Mouse (Mus musculus) MEL (cell line): ENCODE data around the gene Fbxw21. TPM values are rescaled to one million over a fixed set of nuclear protein-coding genes. Genes with fewer than 3 reads are reported as not detected.
A peak's percentile ranks its signal among the peaks of the same experiment; 100 is the strongest.

Experiments used
- DNase-seq: peaks from one replicate; pipeline ENCODE4 v3.0.0; 2011; ENCODE audit warnings: low read depth, low spot score
- H3K27ac ChIP-seq: 2 replicates; pipeline ENCODE4 v1.5.1; 2012; ENCODE audit warnings: low read depth, mild to moderate bottlenecking, control low read depth, low read length, moderate library complexity; ENCODE audit not compliant: control insufficient read depth
- H3K27me3 ChIP-seq, 2 experiments: fragments of 150-350 bp in 1 of 2; sonication (generic) in 1 of 2; 2 replicates each; pipeline ENCODE4 v1.6.1; 2012; ENCODE audit warnings: low read length in 2 of 2, mild to moderate bottlenecking in 2 of 2, improper control_type of control experiment in 1 of 2, moderate library complexity in 1 of 2; ENCODE audit not compliant: insufficient read depth in 2 of 2, control insufficient read depth in 1 of 2
- H3K36me3 ChIP-seq, 2 experiments: 2 replicates each; pipeline ENCODE4 v1.6.1; 2012 to 2014; ENCODE audit warnings: low read length in 2 of 2, improper control_type of control experiment in 1 of 2, inconsistent platforms in 1 of 2, mild to moderate bottlenecking in 1 of 2; ENCODE audit not compliant: insufficient read depth in 2 of 2, control insufficient read depth in 1 of 2
- H3K4me1 ChIP-seq, 2 experiments: fragments of 150-350 bp in 1 of 2; sonication (generic) in 1 of 2; 2 replicates each; pipeline ENCODE4 v1.6.1; 2012; ENCODE audit warnings: low read length in 2 of 2, improper control_type of control experiment in 1 of 2, mild to moderate bottlenecking in 1 of 2; ENCODE audit not compliant: insufficient read depth in 2 of 2, control insufficient read depth in 1 of 2
- H3K4me3 ChIP-seq, 2 experiments: fragments of 150-350 bp in 1 of 2; sonication (generic) in 1 of 2; 2 replicates each; pipeline ENCODE4 v1.5.1; 2012; ENCODE audit warnings: low read depth in 2 of 2, low read length in 2 of 2, mild to moderate bottlenecking in 2 of 2, moderate library complexity in 2 of 2, control low read depth in 1 of 2, improper control_type of control experiment in 1 of 2; ENCODE audit not compliant: control insufficient read depth in 1 of 2, insufficient read depth in 1 of 2
- H3K79me2 ChIP-seq: 2 replicates; pipeline ENCODE4 v1.6.1; 2012; ENCODE audit warnings: mild to moderate bottlenecking, low read length, moderate library complexity; ENCODE audit not compliant: control insufficient read depth, poor library complexity, insufficient read depth
- H3K9ac ChIP-seq: 2 replicates; pipeline ENCODE4 v1.6.1; 2012; ENCODE audit warnings: low read depth, mild to moderate bottlenecking, control low read depth, low read length, moderate library complexity; ENCODE audit not compliant: control insufficient read depth, poor library complexity, severe bottlenecking
- H3K9me3 ChIP-seq: fragments of 150-350 bp; sonication (generic); replicated peaks from 2 replicates; pipeline ENCODE4 v1.6.1; 2012; ENCODE audit warnings: mild to moderate bottlenecking, low read length, improper control_type of control experiment, moderate library complexity; ENCODE audit not compliant: insufficient read depth
- CHD1 ChIP-seq: IDR thresholded peaks from 2 replicates; pipeline ENCODE4 v1.6.1; 2012; ENCODE audit warnings: low read depth, mild to moderate bottlenecking, inconsistent platforms, low read length, improper control_type of control experiment
- CTCF ChIP-seq, 3 experiments: IDR thresholded peaks in 2 of 3; conservative IDR thresholded peaks in 1 of 3; 2 replicates each; pipeline ENCODE4 v1.5.1; 2011 to 2012; ENCODE audit warnings: low read length in 3 of 3, low read depth in 2 of 3, mild to moderate bottlenecking in 2 of 3, improper control_type of control experiment in 1 of 3, inconsistent platforms in 1 of 3, mixed read lengths in 1 of 3, moderate library complexity in 1 of 3; ENCODE audit not compliant: control insufficient read depth in 1 of 3, insufficient read depth in 1 of 3, poor library complexity in 1 of 3, severe bottlenecking in 1 of 3
- ELF1 ChIP-seq: IDR thresholded peaks from 2 replicates; pipeline ENCODE4 v1.6.1; 2014; ENCODE audit warnings: low read depth, mild to moderate bottlenecking, inconsistent platforms, low read length, improper control_type of control experiment, moderate library complexity
- EP300 ChIP-seq, 2 experiments: IDR thresholded peaks; 2 replicates each; pipeline ENCODE4 v1.6.1; 2011; ENCODE audit warnings: improper control_type of control experiment in 2 of 2, low read length in 2 of 2, low read depth in 1 of 2, mild to moderate bottlenecking in 1 of 2
- ETS1 ChIP-seq: IDR thresholded peaks from 2 replicates; pipeline ENCODE4 v1.6.1; 2012; ENCODE audit warnings: low read depth, mild to moderate bottlenecking, inconsistent platforms, low read length, improper control_type of control experiment, moderate library complexity
- GABPA ChIP-seq: IDR thresholded peaks from 2 replicates; pipeline ENCODE4 v1.6.1; 2012; ENCODE audit warnings: low read depth, mild to moderate bottlenecking, inconsistent platforms, low read length, improper control_type of control experiment, moderate library complexity
- GATA1 ChIP-seq: IDR thresholded peaks from 2 replicates; pipeline ENCODE4 v1.6.1; 2011; ENCODE audit warnings: low read depth, low read length, improper control_type of control experiment
- MAX ChIP-seq: IDR thresholded peaks from 2 replicates; pipeline ENCODE4 v1.6.1; 2011; ENCODE audit warnings: low read length, improper control_type of control experiment
- MAZ ChIP-seq: IDR thresholded peaks from 2 replicates; pipeline ENCODE4 v1.6.1; 2012; ENCODE audit warnings: low read depth, mild to moderate bottlenecking, inconsistent platforms, low read length, improper control_type of control experiment
- MEF2A ChIP-seq: IDR thresholded peaks from 2 replicates; pipeline ENCODE4 v1.6.1; 2014; ENCODE audit warnings: low read depth, mild to moderate bottlenecking, inconsistent platforms, low read length, improper control_type of control experiment; ENCODE audit not compliant: poor library complexity, insufficient replicate concordance, severe bottlenecking; ENCODE audit errors: extremely low read depth
- MXI1 ChIP-seq: IDR thresholded peaks from 2 replicates; pipeline ENCODE4 v1.6.1; 2011; ENCODE audit warnings: mild to moderate bottlenecking, low read depth, low read length, improper control_type of control experiment
- MYB ChIP-seq: IDR thresholded peaks from 2 replicates; pipeline ENCODE4 v1.6.1; 2011; ENCODE audit warnings: mild to moderate bottlenecking, low read depth, low read length, improper control_type of control experiment
- NRF1 ChIP-seq: IDR thresholded peaks from 2 replicates; pipeline ENCODE4 v1.6.1; 2014; ENCODE audit warnings: low read depth, mild to moderate bottlenecking, inconsistent platforms, low read length, improper control_type of control experiment, moderate library complexity; ENCODE audit not compliant: poor library complexity, insufficient read depth, severe bottlenecking
- POLR2AphosphoS5 ChIP-seq: IDR thresholded peaks from 2 replicates; pipeline ENCODE4 v1.6.1; 2012; ENCODE audit warnings: low read depth, borderline replicate concordance, mild to moderate bottlenecking, inconsistent platforms, low read length, moderate library complexity, mixed read lengths
- RAD21 ChIP-seq: IDR thresholded peaks from 2 replicates; pipeline ENCODE4 v1.6.1; 2011; ENCODE audit warnings: mild to moderate bottlenecking, low read depth, low read length, improper control_type of control experiment
- SIN3A ChIP-seq: IDR thresholded peaks from 2 replicates; pipeline ENCODE4 v1.6.1; 2012; ENCODE audit warnings: low read length, improper control_type of control experiment, inconsistent platforms
- SMC3 ChIP-seq: IDR thresholded peaks from 2 replicates; pipeline ENCODE4 v1.6.1; 2011; ENCODE audit warnings: low read depth, low read length, improper control_type of control experiment
- TBP ChIP-seq: IDR thresholded peaks from 2 replicates; pipeline ENCODE4 v1.8.0; 2011; ENCODE audit warnings: low read depth, low read length, improper control_type of control experiment
- TCF12 ChIP-seq: IDR thresholded peaks from 2 replicates; pipeline ENCODE4 v1.6.1; 2014; ENCODE audit warnings: low read depth, mild to moderate bottlenecking, inconsistent platforms, low read length, improper control_type of control experiment, moderate library complexity
- USF1 ChIP-seq: IDR thresholded peaks from 2 replicates; pipeline ENCODE4 v1.6.1; 2014; ENCODE audit warnings: low read depth, mild to moderate bottlenecking, inconsistent platforms, low read length, improper control_type of control experiment, moderate library complexity
- USF2 ChIP-seq, 2 experiments: IDR thresholded peaks; 2 replicates each; pipeline ENCODE4 v1.6.1; 2011 to 2012; ENCODE audit warnings: improper control_type of control experiment in 2 of 2, low read length in 2 of 2, borderline replicate concordance in 1 of 2, inconsistent platforms in 1 of 2, low read depth in 1 of 2, mild to moderate bottlenecking in 1 of 2; ENCODE audit not compliant: insufficient read depth in 1 of 2
- ZC3H11A ChIP-seq: IDR thresholded peaks from 2 replicates; pipeline ENCODE4 v1.6.1; 2012; ENCODE audit warnings: low read depth, mild to moderate bottlenecking, inconsistent platforms, low read length, improper control_type of control experiment
- polyA plus RNA-seq, 2 experiments: library from polyadenylated mRNA; stranded (reverse) in 1 of 2; unstranded in 1 of 2; fragments of >175 nt in 1 of 2; fragments of >200 nt in 1 of 2; gene quantifications; 2 replicates each; pipeline versions ENCODE4 v1.2.1 to v1.2.4; 2012; ENCODE audit warnings: low replicate concordance in 2 of 2, low read depth in 1 of 2; ENCODE audit not compliant: insufficient read length in 2 of 2, insufficient read depth in 1 of 2, missing spikeins in 1 of 2
- total RNA-seq: library from RNA; depleted of rRNA; stranded (reverse); fragments of 300-350 nt; gene quantifications from 2 replicates; pipeline ENCODE4 v1.2.3, GENCODE M21; 2012

Fbxw21 gene
- total and polyA plus RNA-seq, 3 experiments = not detected

GRCm38 (mm10) chr9:109123266-109123665 lies 38.6 kb downstream of the Fbxw21 start:
- H3K4me1 ChIP-seq = peaks cover 2 to 14% of the 10 kb centered on the region in 2 experiments; a peak in 3 of 4 replicates
- H3K27me3 ChIP-seq = no peaks in the 10 kb centered on the region; a peak in 1 of 4 replicates
- no peak overlapping the region for H3K9ac ChIP-seq
- DNase-seq = peak; percentile 54
- no peak overlapping the region for H3K4me3 ChIP-seq
- no peak overlapping the region for H3K27ac ChIP-seq
- TF ChIP-seq TBP (no peak), RAD21 (no peak), SIN3A (no peak), TCF12 (no peak), USF1 (no peak), GATA1 (no peak), MEF2A (no peak), USF2 (IDR thresholded peaks at IDR 0.05; ENCODE audit: borderline replicate concordance in 1 of 2, insufficient read depth in 1 of 2, low read depth in 1 of 2, low read length in 2 of 2) (no peak), ELF1 (no peak), EP300 (IDR thresholded peaks at IDR 0.05; ENCODE audit: low read depth in 1 of 2, low read length in 2 of 2) (no peak), GABPA (no peak), NRF1 (no peak)
- H3K36me3 ChIP-seq = peaks cover 0 to 4% of the 10 kb centered on the region in 2 experiments; a peak in 2 of 4 replicates
- no peaks in the 10 kb centered on the region for H3K79me2 ChIP-seq
- no peaks in the 10 kb centered on the region for H3K9me3 ChIP-seq

- Histone ChIP-seq H3K27me3 (no peaks in the 10 kb centered on the region; a peak in 1 of 4 replicates), H3K4me3 (no peak overlapping the region), H3K79me2 (no peaks in the 10 kb centered on the region), H3K9me3 (no peaks in the 10 kb centered on the region), H3K4me1 (peaks cover 2 to 14% of the 10 kb centered on the region in 2 experiments; a peak in 3 of 4 replicates), H3K27ac (no peak overlapping the region), H3K9ac (no peak overlapping the region), H3K36me3 (peaks cover 0 to 4% of the 10 kb centered on the region in 2 experiments; a peak in 2 of 4 replicates)
- TF ChIP-seq MYB (no peak), CHD1 (no peak), MXI1 (no peak), NRF1 (no peak), TBP (no peak), ZC3H11A (peak; percentile 60), MAX (no peak), ETS1 (no peak), CTCF (IDR thresholded peaks at IDR 0.05 in 2 of 3, conservative IDR thresholded peaks at IDR 0.05 in 1 of 3; ENCODE audit: control insufficient read depth in 1 of 3, insufficient read depth in 1 of 3, low read depth in 2 of 3, low read length in 3 of 3, poor library complexity in 1 of 3, severe bottlenecking in 1 of 3) (peak; percentile 11 to 68 (median 43); a peak in 4 of 6 replicates), MAZ (no peak), SIN3A (no peak), RAD21 (peak; percentile 67), ELF1 (no peak), SMC3 (peak; percentile 78), POLR2AphosphoS5 (no peak), USF2 (IDR thresholded peaks at IDR 0.05; ENCODE audit: borderline replicate concordance in 1 of 2, insufficient read depth in 1 of 2, low read depth in 1 of 2, low read length in 2 of 2) (no peak)
- DNase-seq = peak; percentile 70
These were observed 39.2 kb downstream of the Fbxw21 start for GRCm38 (mm10) chr9:109122553-109123085.
